Mouse (Mus musculus): Measurements from ENCODE around the gene Zglp1. TPM values are rescaled to one million over a fixed set of nuclear protein-coding genes. Genes with fewer than 3 reads are reported as not detected.

Zglp1 gene
- polyA plus RNA-seq, 2 experiments: 0.21 TPM; not detected in 1

DNA sequence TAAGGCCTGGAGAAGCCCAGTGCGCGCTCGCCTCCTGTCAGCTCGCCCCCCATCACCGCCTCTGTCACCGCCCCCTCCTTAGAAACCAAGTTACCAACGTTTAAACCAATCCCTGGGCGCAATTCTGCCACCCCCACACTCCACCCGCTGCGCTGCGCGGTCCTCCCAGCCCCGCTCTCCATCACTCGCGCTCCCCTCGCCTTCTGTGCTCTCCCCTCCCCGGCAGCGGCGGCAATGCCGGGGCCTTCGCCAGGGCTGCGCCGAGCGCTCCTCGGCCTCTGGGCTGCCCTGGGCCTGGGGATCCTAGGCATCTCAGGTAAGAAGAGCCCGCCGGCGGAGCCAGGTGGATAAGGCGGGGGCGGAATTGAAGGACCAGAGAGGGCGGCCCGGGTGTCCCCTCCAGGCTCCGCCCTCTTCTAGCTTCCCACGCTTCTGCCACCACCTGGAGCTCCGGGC, 35.0 kb downstream of the Zglp1 start, which contains the start of gene Icam5:
Gene Icam5, plus strand, starts transcription at position 178 of the 456 bp plus-strand sequence.
- TF ChIP-seq CTCF (IDR thresholded peaks at IDR 0.05; ENCODE audit: low read depth) (no peak), EP300 (IDR thresholded peaks at IDR 0.05; ENCODE audit: low read depth) (no peak)
- Histone ChIP-seq H3K9ac (replicated peaks) (peak within 1 kb of the TSS; percentile 65), H3K9me3 (ENCODE audit: control insufficient read depth, low read length) (no peaks in the 10 kb centered on the region), H3K36me3 (replicated peaks; ENCODE audit: control insufficient read depth, insufficient read depth, low read depth) (no peaks in the 10 kb centered on the region), H3K4me3 (ENCODE audit: insufficient read depth in 1 of 2, low read depth in 2 of 2, low read length in 2 of 2) (peak within 1 kb of the TSS; percentile 67 to 79), H3K4me2 (ENCODE audit: low read depth) (peak within 1 kb of the TSS; percentile 100), H3K27me3 (ENCODE audit: control insufficient read depth, insufficient read depth, low read length) (peaks cover 50% of the 10 kb centered on the region), H3K27ac (peak within 1 kb of the TSS; percentile 88), H3K4me1 (replicated peaks; ENCODE audit: control insufficient read depth in 2 of 2, insufficient read depth in 2 of 2, low read length in 1 of 2) (peaks cover 30 to 32% of the 10 kb centered on the region in 2 experiments)
- no peak for ATAC-seq (ENCODE audit: insufficient read depth)
- WGBS (ENCODE audit: insufficient replicate concordance): under 1% methylated on average over 35 of the region's 35 CpGs
- DNase-seq (ENCODE audit: low read depth in 3 of 3, low spot score in 3 of 3): peak in 1 of 3 experiments; percentile 35

DNA sequence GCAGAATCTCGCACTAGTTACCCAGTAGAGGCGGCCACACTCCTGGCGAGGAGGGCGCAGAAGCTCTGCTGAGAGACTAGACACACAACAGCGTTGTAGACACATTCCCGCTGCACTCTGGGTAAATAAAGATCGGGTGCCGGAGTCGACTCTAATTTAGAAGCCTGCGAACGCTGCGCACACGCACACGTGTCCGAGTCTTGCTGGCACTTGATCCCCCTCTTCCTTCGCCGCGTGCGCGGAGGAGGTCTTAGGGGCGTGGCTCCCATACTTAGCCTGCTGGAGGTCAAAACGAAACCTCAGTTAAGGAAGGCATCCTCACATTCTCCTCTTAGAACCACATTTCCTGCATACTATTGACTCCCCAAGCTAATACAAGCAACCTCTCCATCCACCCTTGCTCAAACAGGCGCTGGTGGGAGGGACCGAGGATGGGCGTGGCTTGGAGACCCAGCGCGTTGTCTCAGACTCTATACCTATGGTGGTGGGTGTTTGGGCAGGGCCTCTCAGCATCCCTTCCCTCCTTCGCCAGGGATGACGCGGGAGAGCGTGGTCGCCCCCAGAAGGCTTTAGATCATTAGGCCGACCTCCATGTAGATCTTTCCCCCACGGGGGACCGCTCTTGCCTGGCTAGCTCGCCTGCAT, 35.5 kb downstream of the Zglp1 start:
- ATAC-seq (ENCODE audit: insufficient read depth): no peak
- peaks cover 45% of the 10 kb centered on the region for H3K27me3 ChIP-seq (ENCODE audit: control insufficient read depth, insufficient read depth, low read length)

DNA sequence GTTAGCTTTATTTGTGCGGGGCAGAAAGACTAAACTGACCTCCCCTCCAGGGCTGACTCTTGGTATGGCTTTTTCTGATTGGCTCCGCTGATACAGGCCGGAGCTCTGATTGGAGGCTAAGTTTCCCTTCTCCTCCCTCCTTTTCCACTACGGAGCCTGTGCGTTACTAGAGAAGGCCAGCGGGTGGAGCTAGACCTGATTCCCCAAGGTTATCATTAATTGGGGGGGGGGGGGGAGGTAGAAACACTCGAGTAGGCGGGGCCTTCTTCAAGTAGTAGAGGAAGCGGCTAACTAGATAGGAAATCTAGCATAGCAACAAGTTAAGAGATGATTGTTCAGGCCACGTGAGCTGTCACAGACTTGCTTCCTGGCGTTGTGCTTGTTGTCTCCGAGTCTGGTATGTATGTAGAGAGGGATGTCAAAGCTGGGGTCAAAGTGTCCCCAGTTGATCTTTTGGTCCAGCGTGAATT, 36.1 kb downstream of the Zglp1 start:
- peak overlapping the region; percentile 95 for H3K9ac ChIP-seq (replicated peaks)
- H3K4me1 ChIP-seq (replicated peaks; ENCODE audit: control insufficient read depth in 2 of 2, insufficient read depth in 2 of 2, low read length in 1 of 2): peaks cover 30 to 32% of the 10 kb centered on the region in 2 experiments
- ATAC-seq (ENCODE audit: insufficient read depth) (peak; percentile 70), DNase-seq (ENCODE audit: low read depth in 3 of 3, low spot score in 3 of 3) (peak; percentile 93 to 97 (median 94))
- TF ChIP-seq CTCF (IDR thresholded peaks at IDR 0.05; ENCODE audit: low read depth) (peak; percentile 86), EP300 (IDR thresholded peaks at IDR 0.05; ENCODE audit: low read depth) (0 out of 2 replicates have a peak, but pooled peaks have one; percentile 8)
- peak overlapping the region; percentile 100 for H3K4me2 ChIP-seq (ENCODE audit: low read depth)
- peaks cover 39% of the 10 kb centered on the region for H3K27me3 ChIP-seq (ENCODE audit: control insufficient read depth, insufficient read depth, low read length)
- peak overlapping the region; percentile 67 to 87 for H3K4me3 ChIP-seq (ENCODE audit: insufficient read depth in 1 of 2, low read depth in 2 of 2, low read length in 2 of 2)
- under 1% methylated on average over 13 of the region's 13 CpGs for WGBS (ENCODE audit: insufficient replicate concordance)
- H3K27ac ChIP-seq: peak overlapping the region; percentile 91
- no peaks in the 10 kb centered on the region for H3K36me3 ChIP-seq (replicated peaks; ENCODE audit: control insufficient read depth, insufficient read depth, low read depth)
- H3K9me3 ChIP-seq (ENCODE audit: control insufficient read depth, low read length): no peaks in the 10 kb centered on the region

More for the DNA sequence above, 35.5 kb downstream of the Zglp1 start:
- Histone ChIP-seq H3K4me1 (replicated peaks; ENCODE audit: control insufficient read depth in 2 of 2, insufficient read depth in 2 of 2, low read length in 1 of 2) (peaks cover 30 to 32% of the 10 kb centered on the region in 2 experiments), H3K4me3 (ENCODE audit: insufficient read depth in 1 of 2, low read depth in 2 of 2, low read length in 2 of 2) (peak overlapping the region; percentile 67 to 79), H3K27ac (peak overlapping the region; percentile 88), H3K9me3 (ENCODE audit: control insufficient read depth, low read length) (no peaks in the 10 kb centered on the region), H3K4me2 (ENCODE audit: low read depth) (peak overlapping the region; percentile 100), H3K36me3 (replicated peaks; ENCODE audit: control insufficient read depth, insufficient read depth, low read depth) (no peaks in the 10 kb centered on the region), H3K9ac (replicated peaks) (peak overlapping the region; percentile 65)
- TF ChIP-seq CTCF (IDR thresholded peaks at IDR 0.05; ENCODE audit: low read depth): no peak
- no peak for TF ChIP-seq EP300 (IDR thresholded peaks at IDR 0.05; ENCODE audit: low read depth)
- under 1% methylated on average over 36 of the region's 36 CpGs for WGBS (ENCODE audit: insufficient replicate concordance)
- peak in 1 of 3 experiments; percentile 44 for DNase-seq (ENCODE audit: low read depth in 3 of 3, low spot score in 3 of 3)

DNA sequence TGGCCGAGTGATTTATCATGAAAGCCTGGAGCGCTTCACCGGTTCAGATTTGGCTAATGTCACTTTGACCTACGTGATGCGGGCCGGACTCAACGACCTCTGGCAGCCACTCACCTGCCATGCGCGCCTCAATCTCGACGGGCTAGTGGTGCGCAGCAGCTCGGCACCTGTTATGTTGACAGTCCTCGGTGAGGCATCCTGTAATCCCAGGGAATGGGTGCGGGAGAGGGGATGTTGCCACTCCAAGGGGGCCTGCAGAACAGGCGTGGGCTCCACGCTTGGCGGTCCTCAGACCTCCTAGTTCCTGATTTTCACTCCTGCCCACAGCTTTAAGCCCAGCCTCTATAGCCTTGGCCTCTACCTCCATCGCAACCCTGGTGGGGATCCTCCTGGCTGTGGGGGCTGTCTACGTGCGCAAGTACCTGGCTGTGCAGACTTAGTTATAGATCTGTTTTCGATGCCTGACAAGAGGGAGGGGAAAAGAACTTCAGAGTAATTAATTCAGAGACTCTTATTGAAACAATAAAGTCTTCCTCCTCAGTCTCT, 36.8 kb downstream of the Zglp1 start:
- H3K27ac ChIP-seq: peak overlapping the region; percentile 91
- H3K9ac ChIP-seq (replicated peaks): peak overlapping the region; percentile 95

More for the DNA sequence above, 36.8 kb downstream of the Zglp1 start:
- WGBS (ENCODE audit: insufficient replicate concordance): 9% methylated on average over 22 of the region's 22 CpGs
- ATAC-seq (ENCODE audit: insufficient read depth) (peak; percentile 6; the same call in 1 of the 2 replicates), DNase-seq (ENCODE audit: low read depth in 3 of 3, low spot score in 3 of 3) (no peak)
- H3K27me3 ChIP-seq (ENCODE audit: control insufficient read depth, insufficient read depth, low read length): peaks cover 32% of the 10 kb centered on the region
- H3K36me3 ChIP-seq (replicated peaks; ENCODE audit: control insufficient read depth, insufficient read depth, low read depth): no peaks in the 10 kb centered on the region
- H3K4me1 ChIP-seq (replicated peaks; ENCODE audit: control insufficient read depth in 2 of 2, insufficient read depth in 2 of 2, low read length in 1 of 2): peaks cover 30 to 32% of the 10 kb centered on the region in 2 experiments
- peak overlapping the region; percentile 67 to 87 for H3K4me3 ChIP-seq (ENCODE audit: insufficient read depth in 1 of 2, low read depth in 2 of 2, low read length in 2 of 2)
- peak overlapping the region; percentile 100 for H3K4me2 ChIP-seq (ENCODE audit: low read depth)
- TF ChIP-seq CTCF (IDR thresholded peaks at IDR 0.05; ENCODE audit: low read depth) (no peak), EP300 (IDR thresholded peaks at IDR 0.05; ENCODE audit: low read depth) (no peak)
- no peaks in the 10 kb centered on the region for H3K9me3 ChIP-seq (ENCODE audit: control insufficient read depth, low read length)

Data from liver, embryonic 14.5 days (tissue).